Mouse (Mus musculus): ENCODE results near the gene Rrp36.
A peak's percentile ranks its signal among the peaks of the same experiment; 100 is the strongest.

Gene Rrp36

GRCm38 (mm10) chr17:46647279-46647678, 26.9 kb downstream of the Rrp36 start:
- no peak for DNase-seq (ENCODE audit: low spot score in 2 of 2)

DNA sequence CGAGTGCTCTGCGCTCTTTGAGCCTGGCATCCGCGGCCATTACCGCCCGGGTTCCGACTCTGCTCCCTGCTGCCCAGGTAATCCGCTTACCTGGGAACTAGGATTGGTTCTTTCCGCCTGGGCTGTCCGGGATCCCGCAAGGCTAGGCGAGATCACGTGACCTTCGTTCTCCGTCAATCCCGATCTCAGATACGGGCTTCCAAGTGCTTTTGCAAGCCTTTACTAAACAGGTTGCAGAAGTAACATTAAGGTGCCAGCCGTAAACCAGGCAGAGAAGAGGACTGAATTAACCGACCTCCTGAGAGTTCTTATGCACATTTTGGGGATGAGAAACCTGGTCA, 27.9 kb downstream of the Rrp36 start:
- DNase-seq (ENCODE audit: low spot score in 2 of 2), result no peak

- DNase-seq (ENCODE audit: low spot score in 2 of 2), result peak; percentile 99 to 100
These were observed 28.4 kb downstream of the Rrp36 start, which contains the start of the genes Klc4 and Mrpl2 for GRCm38 (mm10) chr17:46645561-46646321. Gene Klc4 (minus strand): TSS chr17:46646022. Gene Mrpl2 (plus strand): TSS chr17:46646229.

DNA sequence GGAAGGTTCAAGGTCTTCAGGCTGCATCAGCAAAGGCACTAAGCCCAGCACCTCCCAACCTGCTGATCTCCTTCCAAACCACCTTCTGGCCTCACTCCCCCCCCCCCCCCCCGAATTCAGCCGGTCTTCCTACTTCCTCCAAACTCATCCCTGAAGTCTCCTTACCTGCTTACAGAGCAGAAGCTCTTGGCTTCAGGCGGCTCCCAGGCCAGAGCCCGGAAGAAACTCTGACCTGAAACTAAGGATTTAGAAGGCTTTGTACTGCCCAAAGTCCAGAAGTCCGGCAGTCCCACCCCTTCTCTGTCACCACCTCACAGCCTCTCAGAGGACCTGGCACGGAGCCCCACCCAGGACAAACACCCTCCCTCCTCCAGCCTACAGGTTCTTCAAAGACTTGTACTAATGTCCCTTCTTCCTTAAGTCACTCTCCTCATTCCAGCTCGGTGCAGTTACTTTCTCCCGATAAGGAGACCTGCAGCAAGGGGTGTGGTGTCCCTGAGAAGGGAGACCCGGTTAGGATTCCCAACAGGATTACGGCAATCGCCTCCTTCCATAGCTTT, 29.2 kb downstream of the Rrp36 start:
- no peak for DNase-seq (ENCODE audit: low spot score in 2 of 2)

- no peak for DNase-seq (ENCODE audit: low spot score in 2 of 2)
These were observed 29.9 kb downstream of the Rrp36 start for GRCm38 (mm10) chr17:46644152-46644805.

DNA sequence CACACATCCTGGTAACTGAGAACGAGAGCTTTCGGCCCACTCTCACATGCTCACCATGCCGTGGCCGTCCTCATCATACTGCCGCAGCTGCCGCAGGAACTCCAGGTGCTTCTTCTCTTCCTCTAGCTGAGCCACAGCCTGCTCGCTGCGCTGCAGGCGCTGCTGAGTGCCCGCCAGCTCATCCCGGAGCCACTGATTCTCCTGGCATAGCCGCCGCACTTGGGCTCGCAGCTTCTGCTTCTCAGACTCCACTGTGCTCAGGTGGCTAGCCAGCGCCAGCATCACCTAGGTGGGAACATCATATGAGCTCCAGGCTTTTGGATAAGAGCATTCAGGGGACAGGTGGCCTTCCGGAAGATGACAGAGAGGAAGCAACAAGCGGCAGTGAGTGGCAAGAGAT, 32.1 kb downstream of the Rrp36 start:
- DNase-seq (ENCODE audit: low spot score in 2 of 2), result no peak

DNA sequence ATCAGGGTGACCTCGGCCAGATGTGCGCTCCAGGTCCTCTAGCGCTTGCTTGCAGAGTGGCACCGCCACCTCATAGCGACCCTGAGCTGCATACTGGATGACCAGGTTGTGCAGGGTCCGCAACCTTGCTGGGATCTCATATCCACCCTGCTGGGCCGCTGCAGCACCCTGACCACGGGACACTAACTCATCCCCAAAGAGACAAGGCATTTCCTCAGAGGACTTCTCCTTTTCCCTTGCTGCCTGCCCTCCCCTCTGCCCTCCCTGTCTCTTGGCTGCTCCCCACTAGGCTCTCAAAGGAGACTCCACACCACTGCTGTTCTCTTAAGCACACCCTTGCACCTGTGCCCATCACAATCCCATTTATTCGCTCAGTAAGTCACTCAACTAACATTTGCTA, 34.2 kb downstream of the Rrp36 start:
- DNase-seq (ENCODE audit: low spot score in 2 of 2), result no peak

GRCm38 (mm10) chr17:46636831-46637523, 37.2 kb downstream of the Rrp36 start:
- DNase-seq (ENCODE audit: low spot score in 2 of 2), result peak in 1 of 2 experiments; percentile 73

DNA sequence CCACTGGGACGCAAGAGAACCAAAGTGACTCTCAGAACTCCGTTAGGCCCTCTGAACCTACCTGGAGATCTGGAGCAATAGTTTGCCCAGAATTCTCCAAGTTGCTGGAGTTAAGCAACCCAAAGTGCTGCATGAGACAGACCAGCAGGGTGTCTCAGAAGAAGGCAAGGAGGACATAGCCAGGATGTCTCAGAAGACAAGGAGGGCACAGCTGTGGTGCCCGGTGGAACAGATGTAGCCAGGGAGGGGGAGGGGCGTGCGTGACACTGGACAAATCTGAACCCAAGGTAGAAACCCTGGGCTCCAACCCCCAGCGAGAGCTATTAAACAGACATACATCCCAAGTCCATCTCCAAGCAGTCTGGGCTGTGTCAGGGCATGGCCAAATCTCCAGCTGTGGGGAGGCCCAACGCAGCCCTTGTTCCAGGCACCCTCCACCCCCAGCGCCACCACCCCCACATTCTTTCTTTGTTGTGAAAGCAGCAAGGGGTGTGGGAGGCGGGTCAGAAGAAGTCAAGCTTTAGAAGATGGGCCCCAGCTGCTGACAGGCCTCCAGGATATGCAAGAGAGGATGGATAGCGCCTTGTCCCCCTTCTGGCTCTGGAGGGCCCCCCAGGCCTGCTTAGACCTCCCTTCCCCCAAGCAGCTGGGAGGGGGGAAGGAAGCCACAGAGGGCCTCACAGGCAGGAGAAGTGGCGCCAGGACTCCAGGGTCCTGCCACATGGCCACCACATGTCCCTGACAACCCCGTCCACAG, 44.3 kb downstream of the Rrp36 start:
- DNase-seq (ENCODE audit: low spot score in 2 of 2), result peak in 1 of 2 experiments; percentile 32

DNA sequence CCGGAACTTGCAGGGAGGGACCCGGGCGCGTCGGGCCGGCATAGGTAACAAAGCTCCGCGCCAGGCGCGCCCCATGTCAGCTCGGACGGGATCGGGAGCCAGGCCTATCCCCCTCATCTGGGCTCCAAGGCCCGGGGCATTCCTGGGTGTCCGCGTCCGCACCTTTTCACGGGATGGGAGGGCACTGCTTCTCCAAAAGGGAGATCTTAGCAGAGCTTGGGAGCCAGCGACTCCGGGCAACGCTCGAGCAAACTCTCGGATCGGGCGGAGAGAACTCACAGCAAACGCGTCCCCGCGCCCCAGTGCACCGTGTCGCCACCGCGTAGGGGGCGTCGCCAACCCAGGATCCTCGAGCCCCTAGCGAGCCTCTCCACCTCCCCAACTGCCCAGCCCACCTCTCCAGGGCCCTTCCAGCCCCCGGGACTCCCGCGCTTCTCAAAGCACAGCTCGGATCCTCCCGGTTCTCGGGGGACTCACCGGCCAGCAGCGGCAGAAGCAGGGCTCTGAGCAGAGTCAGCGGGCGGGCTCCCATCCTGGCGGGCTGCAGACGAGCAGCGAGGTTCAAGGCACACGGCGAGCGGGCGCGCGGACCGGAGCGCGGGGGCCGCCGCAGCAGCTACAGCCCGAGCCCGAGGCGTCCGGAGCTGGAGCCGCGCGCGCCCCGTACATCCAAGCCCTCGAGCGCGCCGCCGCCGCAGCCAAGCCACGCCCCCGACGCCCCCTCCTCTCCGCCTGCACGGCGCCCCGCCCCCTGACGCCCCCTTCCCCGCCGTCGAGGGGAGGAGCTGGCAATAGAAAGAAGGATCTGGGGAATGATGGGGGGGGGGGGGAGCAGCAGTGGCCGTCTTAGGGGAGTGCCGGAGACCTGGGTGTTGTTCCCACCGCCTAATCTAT, 45.1 kb downstream of the Rrp36 start, which contains the start of gene Ptk7:
Gene Ptk7, minus strand, starts transcription at position 714 of the 894 bp plus-strand sequence.
- DNase-seq (ENCODE audit: low spot score in 2 of 2), result peak; percentile 76 to 94

GRCm38 (mm10) chr17:46628471-46628790, 45.7 kb downstream of the Rrp36 start:
- peak in 1 of 2 experiments; percentile 41 for DNase-seq (ENCODE audit: low spot score in 2 of 2)

DNA sequence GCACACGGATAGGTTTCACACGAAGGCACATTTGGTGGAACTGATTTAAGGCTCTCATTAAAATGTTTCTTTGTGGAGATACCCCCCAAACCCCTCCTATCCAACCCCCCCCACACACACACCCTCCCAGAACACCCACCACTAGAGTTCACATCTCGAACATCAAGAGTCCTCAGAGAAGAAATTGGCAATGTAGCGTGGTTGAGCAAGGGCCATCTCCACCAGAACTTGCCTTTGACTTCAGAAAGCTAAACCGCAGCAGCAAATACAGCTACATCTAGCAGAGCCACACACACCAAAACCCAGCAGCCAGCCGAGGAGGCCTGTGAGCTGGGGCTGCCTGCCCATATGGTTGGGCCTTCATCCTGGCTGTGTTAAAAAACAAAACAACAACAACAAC, 46.7 kb downstream of the Rrp36 start:
- no peak for DNase-seq (ENCODE audit: low spot score in 2 of 2)

GRCm38 (mm10) chr17:46624598-46624997, 49.6 kb downstream of the Rrp36 start:
- DNase-seq (ENCODE audit: low spot score in 2 of 2), result no peak

DNA sequence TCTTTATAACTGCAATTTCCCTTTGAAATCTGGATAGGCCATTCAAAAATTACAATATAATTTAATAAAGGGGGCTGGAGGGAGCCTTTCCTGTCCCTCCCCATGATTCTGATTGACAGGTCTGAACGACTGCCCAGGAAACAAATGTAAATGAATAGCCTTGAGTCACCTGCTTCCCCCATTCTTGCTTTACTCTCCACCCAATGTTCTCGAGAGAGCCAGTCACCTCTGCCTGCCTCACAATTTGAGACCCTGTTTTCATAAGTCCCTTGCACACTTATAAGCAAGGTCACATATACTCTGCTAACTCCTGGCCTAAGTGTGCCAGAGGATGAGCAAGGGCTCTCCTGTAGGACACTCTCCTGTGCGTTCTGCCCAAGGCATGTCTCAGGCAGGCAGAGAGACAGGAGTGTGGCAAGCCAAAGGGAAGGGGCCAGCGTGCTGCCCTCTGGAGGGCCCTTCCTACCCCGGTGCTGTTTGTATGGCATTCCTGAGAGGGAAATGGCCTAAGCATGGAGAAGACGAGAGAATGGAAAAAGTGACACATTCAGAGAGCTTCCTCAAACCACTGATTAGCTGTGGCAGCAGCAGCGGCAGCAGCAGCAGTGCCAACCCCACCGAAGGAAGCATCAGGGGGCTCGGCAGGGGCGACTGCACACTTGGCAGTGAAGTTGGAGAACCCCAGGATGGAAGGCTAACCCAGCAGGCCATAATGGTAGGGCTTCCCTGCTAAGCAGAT, 50.2 kb downstream of the Rrp36 start:
- DNase-seq (ENCODE audit: low spot score in 2 of 2), result no peak

DNA sequence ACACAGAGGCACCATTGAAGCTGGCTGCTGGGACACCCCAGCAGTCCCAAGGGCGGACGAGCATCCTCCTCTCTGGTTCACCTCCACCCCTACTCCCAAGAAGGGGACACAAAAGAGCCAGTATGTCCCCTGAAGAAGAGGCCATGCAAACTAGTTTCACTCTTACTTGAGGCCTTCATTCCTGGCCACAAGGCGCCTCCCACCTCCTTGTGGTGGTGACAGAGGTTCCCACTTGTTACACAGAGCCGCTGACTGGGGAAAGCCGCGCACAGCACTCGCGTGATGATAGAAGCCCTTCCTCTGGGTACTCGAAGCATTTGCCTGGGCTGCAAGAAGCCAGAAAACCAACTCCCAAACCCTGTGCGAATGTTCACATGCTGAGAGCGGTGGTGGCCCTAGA, 51.9 kb downstream of the Rrp36 start:
- DNase-seq (ENCODE audit: low spot score in 2 of 2), result no peak

- peak in 1 of 2 experiments; percentile 42 for DNase-seq (ENCODE audit: low spot score in 2 of 2)
These were observed 52.8 kb downstream of the Rrp36 start for GRCm38 (mm10) chr17:46621324-46621723.

DNA sequence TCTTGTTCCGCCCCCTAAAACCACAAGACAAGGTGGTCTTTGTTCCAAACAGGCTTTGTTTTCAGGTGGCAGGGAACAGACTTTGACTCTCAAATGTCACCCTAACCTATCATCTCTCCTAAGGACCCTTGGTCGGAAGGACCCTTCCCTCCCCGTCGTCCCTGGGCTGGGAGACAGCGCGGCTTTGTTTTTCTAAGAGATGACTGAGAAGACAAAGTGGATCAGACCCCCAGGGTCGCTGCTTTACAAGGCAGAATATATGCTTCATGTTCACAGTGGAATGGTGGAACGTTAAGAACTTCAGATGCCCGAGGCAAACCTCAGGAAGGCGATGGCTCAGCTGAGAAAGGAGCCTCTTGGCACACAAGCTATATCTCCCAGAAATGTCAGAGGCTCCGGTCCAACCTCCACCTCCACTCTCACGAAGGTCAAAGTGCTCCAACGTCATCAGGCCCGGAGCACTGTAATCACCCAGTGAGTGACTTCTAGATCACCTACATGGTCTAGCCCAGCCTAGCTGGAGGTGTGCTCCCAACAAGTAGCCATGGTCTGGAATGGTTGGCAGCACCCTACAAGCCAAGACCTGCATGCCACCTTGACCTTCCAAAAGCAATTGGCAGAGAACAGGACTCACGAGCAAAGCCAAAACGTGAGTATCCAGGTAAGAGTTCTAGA, 54.3 kb downstream of the Rrp36 start:
- DNase-seq (ENCODE audit: low spot score in 2 of 2), result no peak

GRCm38 (mm10) chr17:46618769-46619682, 55.1 kb downstream of the Rrp36 start:
- DNase-seq (ENCODE audit: low spot score in 2 of 2), result no peak

Data from cerebellum, postnatal 4 days (tissue).